Mouse (Mus musculus): ENCODE results near the gene Agmat. TPM values are rescaled to one million over a fixed set of nuclear protein-coding genes. Genes with fewer than 3 reads are reported as not detected.

Agmat gene
- not detected for polyA plus RNA-seq (2017; shearing (Covaris generic))

DNA sequence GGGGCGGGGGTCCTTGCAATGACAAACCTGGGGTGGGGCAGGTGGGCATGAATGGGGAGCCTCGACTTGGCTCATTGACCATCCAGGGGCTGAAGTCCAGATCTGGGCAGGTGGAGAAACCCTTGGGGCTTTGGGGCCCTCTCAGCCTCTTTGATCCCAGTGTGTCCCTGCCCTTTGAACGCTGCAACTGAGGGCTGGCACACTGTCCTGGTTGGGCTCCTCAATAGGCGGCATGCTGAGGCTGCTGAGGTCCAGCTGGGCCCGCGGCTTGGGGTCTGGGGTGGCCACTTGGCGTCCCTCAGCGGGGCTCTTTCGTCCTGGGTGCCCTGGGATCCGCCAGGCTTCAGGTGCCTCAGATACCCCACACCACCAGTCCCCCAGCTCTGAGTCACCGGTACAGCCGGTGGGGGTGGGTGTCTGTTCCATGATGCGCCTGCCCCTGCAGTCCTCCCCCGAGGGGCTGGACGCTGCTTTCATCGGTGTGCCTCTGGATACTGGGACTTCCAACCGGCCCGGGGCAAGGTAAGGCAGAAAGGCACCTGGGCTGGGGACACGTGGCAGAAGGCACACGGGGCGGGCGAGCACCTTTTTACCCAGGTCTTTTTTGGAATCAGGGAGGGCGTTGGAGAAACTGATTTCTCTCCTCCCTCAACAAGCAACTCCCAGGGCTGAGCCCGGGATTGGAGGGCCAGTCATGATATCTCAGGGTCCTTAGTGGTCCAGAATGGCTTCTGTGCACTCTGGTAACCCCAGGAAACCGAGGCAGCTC is at the start of gene Agmat:
TSS of gene Agmat (plus strand) at position 95 of the 769 bp plus-strand sequence.
- no peak for ATAC-seq

DNA sequence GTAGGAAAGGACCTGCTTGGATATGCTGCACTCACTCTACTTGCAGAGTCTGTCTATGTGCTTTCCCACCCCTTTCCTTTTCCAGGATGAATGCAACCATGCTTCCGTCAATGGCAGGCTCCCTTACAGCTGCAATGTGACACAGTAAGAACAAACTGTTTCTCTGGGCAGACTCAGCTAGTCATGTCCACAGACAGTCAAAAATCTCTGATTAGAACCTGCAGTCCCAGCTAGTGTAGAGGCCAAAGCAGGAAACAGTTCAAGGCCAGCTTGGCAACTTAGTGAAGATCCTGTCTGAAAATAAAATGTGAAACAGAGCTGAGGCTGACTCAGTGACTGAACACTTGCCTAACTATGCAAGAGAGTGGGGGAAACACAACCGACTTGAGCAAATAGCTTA is 41.8 kb upstream of the Agmat start:
- no peak for ATAC-seq

DNA sequence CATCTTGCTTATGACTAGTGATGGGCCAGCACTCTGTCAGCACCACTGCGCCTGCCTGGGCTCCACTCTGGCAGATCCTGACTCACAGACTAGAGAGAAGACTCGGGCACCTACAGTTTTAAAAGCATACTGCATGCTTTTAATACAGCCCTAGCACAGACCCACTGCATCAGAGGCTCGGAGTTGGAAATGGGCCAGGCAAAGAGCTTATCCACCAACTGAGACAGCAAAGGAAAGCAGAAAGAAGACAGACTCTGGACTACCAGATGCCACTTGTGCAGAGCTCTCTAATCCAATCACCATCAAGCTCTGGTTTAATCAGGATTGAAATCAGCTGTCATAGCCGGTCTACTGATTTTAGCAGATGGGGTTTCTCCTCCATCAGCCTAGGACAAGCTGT is 41.1 kb upstream of the Agmat start:
- ATAC-seq: no peak

- ATAC-seq: no peak
These were observed 38.5 kb upstream of the Agmat start for GRCm38 (mm10) chr4:141708005-141708404.

- no peak for ATAC-seq
These were observed 37.5 kb upstream of the Agmat start for GRCm38 (mm10) chr4:141708971-141709370.

DNA sequence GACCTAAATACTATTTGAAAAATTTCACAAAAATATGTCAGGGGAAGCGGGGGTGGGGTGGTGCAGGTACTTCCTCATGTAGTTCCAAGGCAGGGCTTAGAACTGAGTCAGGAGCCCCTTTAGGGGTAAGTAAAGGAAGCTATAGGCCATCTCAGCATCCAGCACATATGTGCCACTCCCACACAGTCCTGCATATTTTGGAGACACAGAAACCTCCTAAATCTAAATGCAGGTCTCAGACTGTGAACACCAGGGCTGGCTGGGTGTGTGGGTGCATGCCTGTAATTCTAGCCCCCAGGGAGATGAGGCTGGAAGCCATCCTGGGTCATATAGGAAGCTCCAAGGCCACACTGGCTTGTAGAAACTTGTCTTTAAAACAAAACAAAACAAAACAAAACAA is 35.2 kb upstream of the Agmat start:
- no peak for ATAC-seq

DNA sequence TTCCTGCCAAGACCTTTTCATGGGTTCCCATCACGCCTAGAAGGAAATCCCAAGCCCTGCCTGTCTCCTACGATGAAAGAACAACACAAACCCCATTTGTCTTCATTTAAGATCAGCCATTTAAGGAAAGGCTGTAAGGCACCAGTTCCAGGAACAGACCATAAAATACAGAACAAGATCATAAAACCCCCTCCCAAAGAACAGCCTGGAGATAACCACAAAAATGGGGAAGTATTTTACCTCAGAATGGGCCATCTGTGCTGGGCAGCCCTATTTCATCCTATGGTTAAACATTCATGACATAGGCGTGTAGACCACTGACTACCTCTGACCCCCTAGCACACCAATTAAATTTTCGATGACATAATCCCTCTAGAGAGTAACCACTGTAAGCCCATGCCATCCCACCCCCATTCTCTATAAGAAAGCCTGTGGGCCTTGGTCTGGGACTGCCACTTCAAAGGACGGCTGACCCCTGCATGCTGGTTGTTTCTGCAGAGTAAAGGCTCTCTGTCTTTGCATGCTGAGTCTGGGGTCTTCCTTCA is 32.8 kb upstream of the Agmat start:
- no peak for ATAC-seq

DNA sequence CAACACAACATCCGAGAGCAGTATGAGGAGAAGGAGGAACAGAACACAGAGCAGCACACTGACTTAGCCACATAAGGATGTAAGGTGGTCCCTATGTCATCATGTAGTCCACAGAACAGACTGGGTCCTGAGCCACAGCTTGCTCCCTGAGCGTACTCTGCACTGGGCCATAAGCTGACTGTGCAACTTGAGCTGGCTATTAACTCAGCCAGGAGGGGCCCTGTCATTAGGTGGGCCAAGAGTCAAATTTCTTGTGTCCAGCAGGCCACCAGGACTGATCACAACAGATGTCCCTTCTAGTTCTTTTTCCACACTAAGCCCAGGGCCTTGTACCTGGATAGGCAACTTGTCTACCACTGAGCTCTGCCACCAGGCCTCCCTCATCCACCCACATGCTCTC is 31.4 kb upstream of the Agmat start:
- ATAC-seq: no peak

- ATAC-seq: no peak
These were observed 28.8 kb upstream of the Agmat start for GRCm38 (mm10) chr4:141717633-141718032.

GRCm38 (mm10) chr4:141719304-141719703 is 27.2 kb upstream of the Agmat start:
- no peak for ATAC-seq

DNA sequence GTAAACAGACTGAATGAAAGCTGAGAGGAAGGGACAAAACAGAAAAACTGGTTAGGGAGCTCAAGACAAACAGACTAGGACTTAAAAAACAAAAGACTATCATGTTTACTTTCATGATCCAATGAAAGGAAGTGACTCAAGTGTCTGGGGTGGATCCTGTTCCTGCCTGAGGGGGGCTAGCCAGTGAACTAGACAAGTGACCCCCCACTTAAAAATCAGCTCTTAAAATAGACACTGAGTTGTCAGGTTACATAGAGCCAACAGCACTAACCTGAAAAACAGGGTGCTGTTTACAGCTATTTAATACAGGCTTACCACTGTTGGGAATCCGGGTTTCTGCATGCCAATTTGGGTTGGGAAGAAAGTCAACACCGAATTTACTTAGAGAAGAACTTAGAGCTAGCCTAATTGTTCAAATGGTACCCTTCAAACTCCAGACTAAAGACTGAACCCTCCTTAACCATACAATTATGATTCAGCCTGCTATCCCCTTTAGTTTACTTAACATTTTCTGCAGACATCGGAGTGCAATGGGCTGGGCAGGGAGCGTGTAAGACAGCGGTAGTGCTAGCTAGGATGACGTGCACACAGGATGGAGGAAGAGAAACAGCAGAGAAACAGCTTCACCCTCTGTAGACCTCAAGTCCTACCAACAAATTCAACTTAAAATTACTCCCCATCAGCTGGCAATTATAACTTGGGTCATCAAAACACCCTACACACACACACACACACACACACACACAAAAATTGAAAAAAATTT is 25.5 kb upstream of the Agmat start:
- ATAC-seq: peak; percentile 53

- ATAC-seq: no peak
These were observed 24.5 kb upstream of the Agmat start for GRCm38 (mm10) chr4:141721961-141722360.

- peak; percentile 83 for ATAC-seq
These were observed 23.5 kb upstream of the Agmat start, which contains the start of gene Ddi2 for GRCm38 (mm10) chr4:141722731-141723672. Ddi2 (minus strand) TSS chr4:141723419.

DNA sequence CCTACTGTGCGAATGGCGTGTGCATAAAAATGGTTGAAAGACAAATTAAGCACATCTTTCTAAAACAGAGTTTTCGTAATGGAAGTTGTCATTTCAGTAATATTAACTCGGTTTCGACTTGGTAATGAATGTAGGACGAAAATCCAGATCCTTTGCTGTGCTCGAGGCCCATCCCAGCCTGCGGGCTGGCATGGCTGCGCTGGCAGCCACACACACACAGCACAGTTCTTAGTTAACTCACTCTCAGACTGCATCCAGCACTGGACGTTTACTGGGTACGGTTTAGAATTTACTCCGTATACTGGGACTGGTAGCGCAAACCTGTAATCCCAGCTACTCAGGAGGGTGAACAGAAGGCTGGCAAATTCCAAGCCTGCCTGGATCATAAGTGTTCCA is 22.8 kb upstream of the Agmat start:
- ATAC-seq: no peak

DNA sequence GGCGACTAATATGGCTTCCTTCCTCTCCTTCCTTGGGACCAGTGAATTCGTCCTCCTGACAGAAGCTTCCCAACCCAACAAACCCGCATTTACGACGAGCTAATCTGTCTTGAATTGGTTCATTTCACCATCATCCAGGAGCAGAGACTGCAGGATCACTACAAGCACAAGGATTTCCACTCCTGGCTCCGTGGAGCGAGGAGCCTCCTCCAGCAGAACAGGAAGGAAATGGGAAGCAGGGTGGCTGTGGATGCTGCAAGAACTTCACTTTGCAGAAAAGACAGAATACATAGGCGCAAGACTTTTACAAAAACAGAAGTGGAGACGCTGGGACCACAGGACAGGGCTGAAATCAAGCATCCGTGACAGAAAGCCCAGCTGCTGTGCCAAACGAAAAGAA is 21.9 kb upstream of the Agmat start:
- no peak for ATAC-seq

DNA sequence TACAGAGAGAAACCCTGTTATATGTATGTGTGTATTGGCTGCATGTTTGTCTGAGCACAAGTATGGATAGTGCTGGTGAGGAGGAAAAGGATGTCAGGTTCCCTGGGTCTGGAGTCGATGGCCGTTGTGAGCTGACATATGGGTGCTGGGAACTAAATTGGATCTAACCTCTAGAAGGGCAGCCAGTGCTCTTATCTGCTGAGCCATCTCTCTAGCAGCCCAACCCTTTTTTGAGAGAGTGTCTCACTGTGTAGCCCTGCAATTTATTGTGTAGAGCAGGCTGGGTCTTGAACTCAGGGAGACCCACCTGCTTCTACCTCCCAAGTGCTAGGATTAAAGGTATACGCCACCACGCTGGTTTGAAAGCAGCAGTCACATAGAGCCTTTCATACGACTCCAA is 21.2 kb upstream of the Agmat start:
- no peak for ATAC-seq

DNA sequence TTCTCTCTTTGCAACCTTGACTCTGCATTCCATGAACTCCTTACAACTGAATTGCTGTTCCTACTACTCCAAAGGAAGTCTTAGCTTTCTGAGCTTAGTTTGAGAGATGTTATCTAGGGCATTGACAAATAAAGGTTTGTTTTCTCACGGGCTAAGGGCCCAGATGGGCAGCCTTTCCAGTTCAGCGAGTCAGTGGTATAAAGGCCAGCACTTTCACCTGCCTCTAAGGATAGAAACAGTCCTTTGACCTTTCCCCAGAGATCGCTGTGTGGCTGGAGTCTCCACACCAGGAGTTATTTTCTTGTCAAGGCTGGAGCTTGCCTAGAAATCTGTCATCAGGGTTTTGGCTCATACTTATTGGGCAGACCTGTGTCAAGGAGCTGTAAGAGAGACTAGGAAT is 20.7 kb upstream of the Agmat start:
- ATAC-seq: no peak

GRCm38 (mm10) chr4:141729266-141729665 is 17.2 kb upstream of the Agmat start:
- ATAC-seq: no peak

GRCm38 (mm10) chr4:141730401-141730800 is 16.1 kb upstream of the Agmat start:
- ATAC-seq: no peak

DNA sequence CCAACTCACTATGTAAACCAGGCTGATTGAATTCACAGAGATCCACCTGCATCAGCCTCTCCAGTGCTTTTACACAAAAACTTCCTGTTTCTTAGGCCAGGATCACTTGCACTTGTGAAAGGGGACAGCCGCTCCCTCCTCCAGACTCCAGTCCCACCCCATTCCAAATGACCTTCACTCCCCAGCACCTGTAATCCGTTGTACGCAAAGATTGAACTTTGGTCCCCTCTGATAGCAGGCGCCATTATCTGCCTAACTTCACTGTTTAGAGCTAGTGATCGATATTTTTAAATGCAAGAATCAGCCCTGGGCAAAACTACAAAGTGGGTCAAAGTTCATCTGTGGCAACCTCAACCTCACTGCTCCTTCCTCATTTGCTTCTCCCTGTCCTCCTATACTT is 14.7 kb upstream of the Agmat start:
- ATAC-seq: no peak

DNA sequence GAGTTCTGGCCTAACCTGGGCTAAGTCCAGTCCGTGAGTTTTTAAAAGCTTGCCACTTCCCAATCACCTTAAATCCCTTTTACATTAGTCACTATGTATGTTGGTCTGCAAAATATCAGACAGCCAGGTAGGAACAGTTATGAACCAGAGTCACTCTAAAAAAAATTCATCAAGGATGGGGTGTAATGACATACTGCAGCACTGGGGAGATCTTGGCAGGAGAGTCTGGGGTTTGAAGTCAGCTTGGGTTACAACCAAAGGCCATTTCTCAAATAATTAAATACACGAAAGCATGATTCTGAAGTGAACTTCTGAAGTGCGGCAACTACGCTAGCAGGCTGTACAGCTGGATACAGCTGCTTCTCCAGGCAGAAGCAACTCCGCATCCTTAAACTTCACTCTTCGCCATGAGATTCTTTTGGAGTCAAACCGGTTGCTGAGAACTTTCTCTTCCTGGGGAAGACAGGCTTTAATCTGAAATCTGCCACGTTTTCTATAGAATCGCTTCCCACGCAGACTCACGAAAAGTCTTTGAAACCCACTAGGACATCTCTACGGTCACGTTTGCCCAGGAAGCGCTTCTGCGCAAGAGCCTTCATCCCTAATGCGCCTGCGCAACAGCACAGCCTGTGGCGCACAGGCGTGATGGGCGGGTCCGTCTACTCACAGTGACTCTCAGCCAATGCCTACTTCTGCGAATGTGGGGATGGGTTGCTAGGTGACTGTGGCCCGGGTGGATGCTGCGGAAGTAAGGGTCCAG is 11.8 kb upstream of the Agmat start:
- peak; percentile 100 for ATAC-seq

DNA sequence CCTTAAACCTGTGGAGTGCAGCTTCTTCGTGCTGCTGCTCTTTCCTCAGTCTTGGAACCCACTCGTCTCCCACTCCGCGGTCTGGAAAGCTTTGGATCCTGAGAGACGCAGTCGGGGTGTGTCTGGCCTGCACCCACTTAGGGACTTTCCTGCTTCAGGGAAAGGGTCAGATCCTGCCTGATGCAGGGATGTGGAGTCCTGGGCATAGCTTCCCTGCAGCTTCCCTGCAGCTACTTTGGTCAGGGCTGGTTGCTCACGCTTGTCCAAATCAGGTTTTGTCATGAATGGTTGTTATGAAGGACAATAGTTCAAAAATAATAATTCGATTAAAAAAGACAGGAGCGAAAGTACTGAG is 11.3 kb upstream of the Agmat start:
- peak; percentile 3 for ATAC-seq

All from activated CD4-positive, CD25-positive, alpha-beta regulatory T cell, adult 4 months (primary cell).